Comparison of ENCODE assay signal across 27 mouse cellular contexts in genomic region chrX:43122001-43122400, GRCm38 (mm10).
DNase-seq lines count a peak whose midpoint lies in the region; ATAC-seq and TF ChIP-seq lines count a peak whose summit lies in the region.
"Had no signal": no experiment of that assay in that cellular context is flagged by ENCODE, and none has a peak within 500 bp of the region (broad histone marks: within the 10 kb centered on the region; RNA-seq: fewer than 3 reads in every experiment).

No protein-coding gene starts in this region.

- ATAC-seq in cerebellum, adult (ENCODE audit: insufficient number of reproducible peaks, low FRiP score, low TSS enrichment), result no peak
- ATAC-seq in granulocyte monocyte progenitor cell, adult 5-6 weeks (replicated peaks; ENCODE audit: poor library complexity, severe bottlenecking), result no peak
- ATAC-seq: activated CD4-positive, CD25-positive, alpha-beta regulatory T cell, adult 4 months; forebrain, embryonic 13.5 days; forebrain, embryonic 16.5 days; hindbrain, embryonic 16.5 days; intestine, embryonic 15.5 days had no signal

- no peak overlapping the region for H3K4me3 ChIP-seq in cerebellum, adult 2 months (replicated peaks; ENCODE audit: insufficient read depth, low read depth, low read length)
- H3K4me3 ChIP-seq: forebrain, embryonic 10.5 days; forebrain, embryonic 13.5 days; heart, embryonic 12.5 days; heart, embryonic 15.5 days; hindbrain, embryonic 10.5 days; hindbrain, embryonic 13.5 days; intestine, embryonic 15.5 days had no signal

- intact Hi-C loops in left cerebral cortex, postnatal 14 days (cut with DNase I), result no loop called here

- no peaks in the 10 kb centered on the region for H3K27me3 ChIP-seq in cerebellum, adult 2 months (ENCODE audit: control insufficient read depth, insufficient read depth, low read length)
- H3K27me3 ChIP-seq: forebrain, embryonic 13.5 days; heart, embryonic 12.5 days; heart, embryonic 15.5 days; hindbrain, embryonic 13.5 days; intestine, embryonic 15.5 days had no signal

- H3K4me1 ChIP-seq in cerebellum, adult 2 months (ENCODE audit: control insufficient read depth, insufficient read depth, low read length), result no peaks in the 10 kb centered on the region
- H3K4me1 ChIP-seq: forebrain, embryonic 10.5 days; forebrain, embryonic 13.5 days; heart, embryonic 12.5 days; heart, embryonic 15.5 days; hindbrain, embryonic 10.5 days; hindbrain, embryonic 13.5 days; intestine, embryonic 15.5 days had no signal

- H3K27ac ChIP-seq in cerebellum, adult 2 months (ENCODE audit: insufficient read depth, low read length), result peak overlapping the region; percentile 59; the same call in 1 of the 2 replicates
- H3K27ac ChIP-seq: forebrain, embryonic 10.5 days; forebrain, embryonic 13.5 days; heart, embryonic 15.5 days; hindbrain, embryonic 10.5 days; hindbrain, embryonic 13.5 days; intestine, embryonic 15.5 days had no signal

- no peak for TF ChIP-seq CTCF in cerebellum, adult 2 months (IDR thresholded peaks at IDR 0.05; ENCODE audit: borderline replicate concordance, insufficient read depth, low read depth, low read length)

- DNase-seq in cerebellum, adult 11 months, result peak; percentile 20
- DNase-seq in cerebellum, adult 2 months, result peak; percentile 29 to 64
- DNase-seq in cerebellum, adult 9-11 months, result peak; percentile 43
- peak; percentile 26 to 31 for DNase-seq in cerebellum, postnatal 25 days
- no peak for DNase-seq in left cerebral cortex, postnatal 14 days (ENCODE audit: low spot score in 2 of 2)
- DNase-seq in embryo, embryonic 10 days (ENCODE audit: low spot score), result no peak
- DNase-seq: adrenal gland, adult 8-10 months; adrenal gland, postnatal 25 days; embryo, embryonic 11 days; gastrocnemius, postnatal 10 days; heart, adult 18-20 months; heart, postnatal 10 days; heart, postnatal 36 days; kidney, adult 11 months; kidney, adult 8-10 months had no signal

- no peak for TF ChIP-seq POLR2A in cerebellum, adult 2 months (IDR thresholded peaks at IDR 0.05; ENCODE audit: borderline replicate concordance, insufficient read depth, low read length)

- whole genome bisulfite sequencing in cerebellum, adult 2 months, result 9% methylated on average over 1 of the region's 1 CpGs

Comparison
In these comparisons a context has a peak if more than half of its experiments do, and no peak if none do; other contexts are left out.
1. DNase-seq: peak in cerebellum, adult 11 months (single experiment), cerebellum, adult 2 months (2 of 2), cerebellum, adult 9-11 months (single experiment) and cerebellum, postnatal 25 days (2 of 2); none in left cerebral cortex, postnatal 14 days (0 of 2) and embryo, embryonic 10 days (single experiment).